Mouse (Mus musculus) embryonic fibroblast, embryonic 13.5 days (primary cell): Measurements from ENCODE around the gene Tmem200a.

ENCODE experiments used
- CTCF ChIP-seq: IDR thresholded peaks from 2 replicates; pipeline ENCODE4 v1.5.1; 2011; ENCODE audit warnings: mild to moderate bottlenecking, control low read depth, low read length, moderate library complexity, borderline replicate concordance; ENCODE audit not compliant: insufficient read depth
- POLR2A ChIP-seq: IDR thresholded peaks from 2 replicates; pipeline ENCODE4 v1.6.1; 2011; ENCODE audit warnings: low read depth, mild to moderate bottlenecking, control low read depth, low read length, moderate library complexity

DNA sequence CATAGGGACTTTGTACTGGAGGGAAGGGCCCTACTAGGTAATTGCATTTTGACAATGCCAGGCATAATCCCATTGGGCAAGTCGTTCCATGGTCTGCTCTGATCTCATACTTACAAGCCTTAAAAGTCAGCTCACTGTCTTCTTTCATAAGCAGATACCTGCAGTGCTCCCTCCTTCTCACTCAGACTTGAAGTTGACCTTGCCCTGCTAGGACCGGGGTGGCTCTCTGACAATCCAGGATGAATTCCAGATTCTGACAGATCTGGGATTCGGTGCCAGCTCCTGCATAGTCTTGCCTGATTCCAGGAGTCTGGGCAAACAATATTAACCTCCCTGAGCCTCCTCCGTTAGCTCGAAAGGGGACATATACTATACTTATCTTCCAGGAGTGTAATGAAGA is 6.9 kb downstream of the Tmem200a start:
- no peak for TF ChIP-seq POLR2A
- TF ChIP-seq CTCF: no peak
